Mouse (Mus musculus): ENCODE results near the gene Sdc4. TPM values are rescaled to one million over a fixed set of nuclear protein-coding genes. Genes with fewer than 3 reads are reported as not detected.

The Sdc4 gene
- polyA plus RNA-seq, 1 experiment from 2014 or later: 41.9 TPM

DNA sequence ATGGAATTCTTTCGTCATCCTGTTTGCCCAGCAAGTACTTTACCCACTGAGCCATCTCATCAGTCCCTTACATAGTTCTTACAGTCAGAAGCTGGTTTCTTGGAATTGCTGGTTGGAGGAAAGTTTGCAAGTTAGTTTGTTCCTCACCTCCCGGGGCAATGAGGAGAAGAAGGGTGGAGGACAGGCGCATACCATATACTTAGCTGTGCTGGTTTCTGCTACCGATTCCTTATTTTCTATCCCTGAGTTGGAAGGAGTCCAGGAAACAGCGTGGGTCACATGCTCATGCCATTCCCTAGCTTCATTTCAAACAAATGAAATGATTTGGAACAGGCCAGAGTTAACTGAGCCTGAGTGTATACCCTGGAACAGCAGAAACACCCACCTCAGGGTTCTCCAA, 5.2 kb upstream of the Sdc4 start:
- Histone ChIP-seq H3K4me3 (no peak overlapping the region), H3K4me2 (no peak overlapping the region), H3K27me3 (peaks cover 23% of the 10 kb centered on the region), H3K27ac (peak overlapping the region; percentile 31; the same call in 1 of the 2 replicates), H3K36me3 (no peaks in the 10 kb centered on the region), H3K4me1 (replicated peaks) (peaks cover 38% of the 10 kb centered on the region), H3K9me3 (replicated peaks) (no peaks in the 10 kb centered on the region), H3K9ac (no peak overlapping the region)
- no peak for ATAC-seq (replicated peaks; ENCODE audit: insufficient number of reproducible peaks, insufficient read depth, low FRiP score, low read depth)
- 53% methylated on average over 5 of the region's 5 CpGs for WGBS

DNA sequence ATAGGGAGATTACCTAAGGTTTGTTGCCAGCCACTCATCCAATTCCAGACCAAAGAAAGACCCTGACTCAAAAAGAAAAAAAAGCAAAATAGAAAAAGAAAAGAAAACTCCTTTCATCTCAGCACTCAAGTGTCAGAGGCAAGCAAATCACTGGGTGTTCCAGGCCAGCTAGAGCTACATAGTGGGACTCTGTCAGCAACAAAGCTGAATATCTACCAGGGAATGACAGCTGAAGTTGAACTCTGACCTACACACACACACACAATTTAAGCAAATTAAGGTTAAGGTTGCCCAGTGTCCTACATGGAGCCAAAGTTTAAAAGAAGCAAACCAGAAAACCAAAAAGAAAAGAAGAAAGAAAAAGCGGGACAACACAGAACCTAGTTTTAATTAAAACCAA, 4.5 kb upstream of the Sdc4 start:
- Histone ChIP-seq H3K9me3 (replicated peaks) (no peaks in the 10 kb centered on the region), H3K9ac (no peak overlapping the region), H3K4me3 (no peak overlapping the region), H3K4me1 (replicated peaks) (peaks cover 36% of the 10 kb centered on the region), H3K27ac (no peak overlapping the region), H3K27me3 (peaks cover 24% of the 10 kb centered on the region), H3K36me3 (no peaks in the 10 kb centered on the region), H3K4me2 (no peak overlapping the region)
- WGBS: 88% methylated on average over 1 of the region's 1 CpGs
- no peak for ATAC-seq (replicated peaks; ENCODE audit: insufficient number of reproducible peaks, insufficient read depth, low FRiP score, low read depth)

GRCm38 (mm10) chr2:164446086-164446469, 2.4 kb upstream of the Sdc4 start:
- Histone ChIP-seq H3K4me3 (no peak overlapping the region), H3K9me3 (replicated peaks) (no peaks in the 10 kb centered on the region), H3K4me2 (no peak overlapping the region), H3K4me1 (replicated peaks) (peaks cover 33% of the 10 kb centered on the region), H3K27me3 (peaks cover 29% of the 10 kb centered on the region), H3K9ac (no peak overlapping the region), H3K36me3 (no peaks in the 10 kb centered on the region), H3K27ac (no peak overlapping the region)
- 72% methylated on average over 3 of the region's 3 CpGs for WGBS
- no peak for ATAC-seq (replicated peaks; ENCODE audit: insufficient number of reproducible peaks, insufficient read depth, low FRiP score, low read depth)

GRCm38 (mm10) chr2:164445399-164446085, 1.9 kb upstream of the Sdc4 start:
- Histone ChIP-seq H3K4me2 (no peak overlapping the region), H3K27me3 (peaks cover 30% of the 10 kb centered on the region), H3K36me3 (no peaks in the 10 kb centered on the region), H3K27ac (no peak overlapping the region), H3K9ac (no peak overlapping the region), H3K4me1 (replicated peaks) (peaks cover 36% of the 10 kb centered on the region), H3K9me3 (replicated peaks) (no peaks in the 10 kb centered on the region), H3K4me3 (no peak overlapping the region)
- WGBS: 77% methylated on average over 3 of the region's 3 CpGs
- ATAC-seq (replicated peaks; ENCODE audit: insufficient number of reproducible peaks, insufficient read depth, low FRiP score, low read depth): no peak

DNA sequence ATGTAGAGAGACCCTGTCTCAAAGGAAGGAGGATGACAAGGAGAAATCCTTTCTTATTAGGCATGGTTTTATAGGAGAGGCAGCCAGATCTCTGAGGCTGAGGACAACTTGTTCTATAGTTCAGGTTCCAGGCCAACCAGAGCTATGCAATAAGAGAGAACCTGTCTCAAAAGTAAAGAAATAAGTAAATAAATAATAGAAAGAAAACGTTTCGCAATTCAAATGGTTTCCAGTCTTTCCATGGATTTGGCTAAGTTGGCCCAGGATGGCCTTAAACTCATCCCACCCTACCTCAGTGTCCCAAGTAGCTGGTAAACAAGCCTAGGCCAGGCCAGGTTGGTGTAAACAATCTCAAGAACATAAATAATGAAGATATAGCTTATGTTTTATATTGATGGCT, 1.0 kb upstream of the Sdc4 start:
- no peaks in the 10 kb centered on the region for H3K9me3 ChIP-seq (replicated peaks)
- peaks cover 30% of the 10 kb centered on the region for H3K27me3 ChIP-seq
- H3K36me3 ChIP-seq: no peaks in the 10 kb centered on the region
- no peak overlapping the region for H3K4me3 ChIP-seq
- WGBS: 81% methylated on average over 2 of the region's 2 CpGs
- H3K27ac ChIP-seq: no peak overlapping the region
- ATAC-seq (replicated peaks; ENCODE audit: insufficient number of reproducible peaks, insufficient read depth, low FRiP score, low read depth): no peak
- H3K9ac ChIP-seq: no peak overlapping the region
- no peak overlapping the region for H3K4me2 ChIP-seq
- H3K4me1 ChIP-seq (replicated peaks): peaks cover 39% of the 10 kb centered on the region

GRCm38 (mm10) chr2:164443051-164443437, 643 bp downstream of the Sdc4 start:
- Histone ChIP-seq H3K27ac (peak overlapping the region; percentile 72), H3K36me3 (no peaks in the 10 kb centered on the region), H3K4me2 (peak overlapping the region; percentile 95), H3K4me3 (peak overlapping the region; percentile 75), H3K9me3 (replicated peaks) (no peaks in the 10 kb centered on the region), H3K27me3 (peaks cover 30% of the 10 kb centered on the region), H3K9ac (peak overlapping the region; percentile 80), H3K4me1 (replicated peaks) (peaks cover 42% of the 10 kb centered on the region)
- ATAC-seq (replicated peaks; ENCODE audit: insufficient number of reproducible peaks, insufficient read depth, low FRiP score, low read depth): peak; percentile 90
- under 1% methylated on average over 24 of the region's 26 CpGs for WGBS

DNA sequence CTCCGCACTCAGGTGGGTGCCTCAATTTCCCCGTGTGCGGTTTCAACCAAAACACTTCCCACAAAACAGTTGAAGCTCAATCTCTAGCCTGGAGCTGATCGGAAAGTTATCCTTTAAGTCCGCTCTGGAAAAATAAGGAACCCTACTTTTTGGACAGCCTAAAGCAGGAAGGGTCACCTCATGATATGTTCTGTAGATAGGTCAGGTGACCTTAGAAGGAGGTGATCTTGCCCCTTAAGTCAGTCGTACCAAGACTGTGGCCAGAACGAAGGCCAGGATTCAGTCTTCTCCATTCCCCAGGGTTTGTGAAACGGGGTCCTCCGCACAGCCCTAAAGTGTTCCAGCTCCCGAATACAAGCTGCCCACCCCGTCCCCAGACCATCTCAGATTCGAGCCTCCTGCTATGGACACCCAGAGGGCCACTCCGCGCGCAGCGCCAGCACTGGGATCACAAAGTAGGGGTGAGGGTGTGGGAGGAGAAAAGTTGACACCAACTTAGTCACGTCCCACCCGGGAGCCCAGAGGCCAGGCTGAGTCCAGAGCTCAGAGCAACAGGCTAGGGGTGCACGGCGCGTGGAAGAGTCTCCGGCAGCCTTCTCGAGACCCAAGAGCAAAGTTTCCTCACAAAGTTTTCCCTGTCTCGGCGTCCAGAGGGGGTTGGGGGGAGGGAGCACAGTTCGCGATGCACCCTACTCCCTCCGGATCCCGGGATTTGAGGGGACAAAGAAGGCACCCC, 1.2 kb downstream of the Sdc4 start:
- Histone ChIP-seq H3K4me1 (replicated peaks) (peaks cover 46% of the 10 kb centered on the region), H3K9me3 (replicated peaks) (no peaks in the 10 kb centered on the region), H3K4me3 (peak overlapping the region; percentile 75), H3K27ac (peak overlapping the region; percentile 72), H3K36me3 (no peaks in the 10 kb centered on the region), H3K4me2 (peak overlapping the region; percentile 95), H3K9ac (peak overlapping the region; percentile 80), H3K27me3 (peaks cover 30% of the 10 kb centered on the region)
- 4% methylated on average over 29 of the region's 29 CpGs for WGBS
- ATAC-seq (replicated peaks; ENCODE audit: insufficient number of reproducible peaks, insufficient read depth, low FRiP score, low read depth): peak; percentile 73

GRCm38 (mm10) chr2:164441731-164442130, 2.0 kb downstream of the Sdc4 start:
- H3K27me3 ChIP-seq: peaks cover 30% of the 10 kb centered on the region
- peaks cover 53% of the 10 kb centered on the region for H3K4me1 ChIP-seq (replicated peaks)
- H3K36me3 ChIP-seq: no peaks in the 10 kb centered on the region
- no peak overlapping the region for H3K27ac ChIP-seq
- WGBS: 38% methylated on average over 7 of the region's 7 CpGs
- H3K4me3 ChIP-seq: peak overlapping the region; percentile 75
- ATAC-seq (replicated peaks; ENCODE audit: insufficient number of reproducible peaks, insufficient read depth, low FRiP score, low read depth): no peak
- no peaks in the 10 kb centered on the region for H3K9me3 ChIP-seq (replicated peaks)
- H3K4me2 ChIP-seq: peak overlapping the region; percentile 95
- peak overlapping the region; percentile 80 for H3K9ac ChIP-seq

- 52% methylated on average over 8 of the region's 8 CpGs for WGBS
- no peak for ATAC-seq (replicated peaks; ENCODE audit: insufficient number of reproducible peaks, insufficient read depth, low FRiP score, low read depth)
- peak overlapping the region; percentile 75 for H3K4me3 ChIP-seq
- no peaks in the 10 kb centered on the region for H3K9me3 ChIP-seq (replicated peaks)
- peak overlapping the region; percentile 95 for H3K4me2 ChIP-seq
- peaks cover 58% of the 10 kb centered on the region for H3K4me1 ChIP-seq (replicated peaks)
- H3K9ac ChIP-seq: peak overlapping the region; percentile 34; the same call in 1 of the 2 replicates
- peaks cover 27% of the 10 kb centered on the region for H3K27me3 ChIP-seq
- H3K27ac ChIP-seq: no peak overlapping the region
- H3K36me3 ChIP-seq: no peaks in the 10 kb centered on the region
Observed at GRCm38 (mm10) chr2:164441155-164441554, 2.5 kb downstream of the Sdc4 start.

DNA sequence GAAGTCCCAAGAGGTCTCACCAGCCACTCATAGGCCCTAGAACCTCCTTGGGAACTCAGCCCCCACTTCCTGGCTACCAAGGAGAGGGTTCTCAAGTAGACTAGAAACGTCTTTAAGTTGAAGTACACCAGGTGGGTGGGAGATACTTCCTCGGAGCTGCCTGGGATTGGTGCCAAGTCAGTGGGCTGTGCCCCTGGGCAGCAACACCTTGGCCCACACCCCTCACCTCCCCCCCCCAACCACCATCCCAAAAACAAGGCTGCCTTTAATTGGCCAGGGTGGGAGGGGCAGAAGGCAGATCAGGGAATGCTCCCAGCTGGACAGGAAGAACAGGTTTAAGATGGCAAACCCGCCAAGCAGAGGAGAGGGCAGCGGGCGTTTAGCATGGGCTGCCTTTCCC, 3.4 kb downstream of the Sdc4 start:
- Histone ChIP-seq H3K27me3 (peaks cover 22% of the 10 kb centered on the region), H3K4me2 (no peak overlapping the region), H3K36me3 (no peaks in the 10 kb centered on the region), H3K4me3 (no peak overlapping the region), H3K9me3 (replicated peaks) (no peaks in the 10 kb centered on the region), H3K4me1 (replicated peaks) (peaks cover 67% of the 10 kb centered on the region), H3K9ac (no peak overlapping the region), H3K27ac (no peak overlapping the region)
- WGBS: 69% methylated on average over 5 of the region's 5 CpGs
- no peak for ATAC-seq (replicated peaks; ENCODE audit: insufficient number of reproducible peaks, insufficient read depth, low FRiP score, low read depth)

DNA sequence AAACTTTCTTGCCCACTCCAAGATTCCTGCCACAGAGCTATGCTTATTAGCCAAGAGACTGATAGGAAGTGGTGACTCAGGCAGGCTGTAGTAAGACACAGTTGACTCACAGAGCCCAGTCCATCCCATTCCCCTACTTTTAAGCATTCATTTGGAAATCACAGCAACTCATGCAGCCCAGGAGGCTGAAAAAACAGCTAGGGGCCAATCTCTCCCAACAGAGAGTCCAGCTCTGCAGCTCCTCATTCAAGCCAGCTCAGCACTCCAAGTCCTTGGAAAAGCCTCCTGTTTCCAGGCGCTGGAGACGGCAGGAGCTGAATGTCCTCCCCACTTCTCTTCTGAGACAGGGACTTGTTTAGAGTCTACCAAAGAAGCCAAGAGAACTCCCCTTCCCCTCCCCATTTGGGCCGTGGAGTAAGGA, 4.7 kb downstream of the Sdc4 start:
- no peak overlapping the region; the same call in 1 of the 2 replicates for H3K27ac ChIP-seq
- WGBS: 51% methylated on average over 3 of the region's 3 CpGs
- peaks cover 70% of the 10 kb centered on the region for H3K4me1 ChIP-seq (replicated peaks)
- H3K9me3 ChIP-seq (replicated peaks): no peaks in the 10 kb centered on the region
- H3K9ac ChIP-seq: no peak overlapping the region
- no peak for ATAC-seq (replicated peaks; ENCODE audit: insufficient number of reproducible peaks, insufficient read depth, low FRiP score, low read depth)
- H3K36me3 ChIP-seq: no peaks in the 10 kb centered on the region
- no peak overlapping the region for H3K4me3 ChIP-seq
- H3K4me2 ChIP-seq: 0 out of 2 replicates have a peak overlapping the region, but pooled peaks have one; percentile 3
- peaks cover 9% of the 10 kb centered on the region; the same call in 1 of the 2 replicates for H3K27me3 ChIP-seq
